9 mouse cellular contexts compared by ENCODE assay signal in genomic region chr11:20347548-20347947, GRCm38 (mm10). TPM values are rescaled to one million over a fixed set of nuclear protein-coding genes. Genes with fewer than 3 reads are reported as not detected.
DNase-seq lines count a peak whose midpoint lies in the region; ATAC-seq and TF ChIP-seq lines count a peak whose summit lies in the region.
"Had no signal": no experiment of that assay in that cellular context is flagged by ENCODE, and none has a peak within 500 bp of the region (broad histone marks: within the 10 kb centered on the region; RNA-seq: fewer than 3 reads in every experiment).

No protein-coding gene starts in this region.

- WGBS in forebrain, embryonic 15.5 days, result 46% methylated on average over 6 of the region's 6 CpGs
- 91% methylated on average over 6 of the region's 6 CpGs for WGBS in forebrain, embryonic 10.5 days
- WGBS in heart, postnatal 0 days, result 20% methylated on average over 6 of the region's 6 CpGs

- H3K9ac ChIP-seq in forebrain, embryonic 15.5 days (replicated peaks), result no peak overlapping the region
- no peak overlapping the region for H3K9ac ChIP-seq in heart, postnatal 0 days (replicated peaks; ENCODE audit: low read depth, low read length)
- H3K9ac ChIP-seq: liver, embryonic 15.5 days had no signal

- no peak for DNase-seq in forebrain, embryonic 10.5 days (ENCODE audit: extremely low spot score, low spot score)
- DNase-seq in Patski (ENCODE audit: low read depth, low spot score), result peak; percentile 81
- peak; percentile 89 to 95 for DNase-seq in cerebellum, postnatal 36 days
- DNase-seq in heart, postnatal 0 days (ENCODE audit: low spot score), result peak; percentile 73
- peak; percentile 59 to 80 for DNase-seq in left cerebral cortex, adult 9 months (ENCODE audit: low spot score in 2 of 2)
- DNase-seq in testis, postnatal 14 days (ENCODE audit: low spot score), result peak; percentile 60
- no peak for DNase-seq in thymus, postnatal 10 days (ENCODE audit: low spot score in 2 of 2)

- H3K4me3 ChIP-seq in forebrain, embryonic 15.5 days, result no peak overlapping the region
- no peak overlapping the region for H3K4me3 ChIP-seq in forebrain, embryonic 10.5 days
- H3K4me3 ChIP-seq in heart, postnatal 0 days (ENCODE audit: low read depth, low read length), result no peak overlapping the region
- H3K4me3 ChIP-seq: liver, embryonic 15.5 days had no signal

- POLR2A ChIA-PET in Patski (lab: Charles Lee), result no interaction called here

- no peaks in the 10 kb centered on the region for H3K9me3 ChIP-seq in forebrain, embryonic 15.5 days
- H3K9me3 ChIP-seq in forebrain, embryonic 10.5 days, result no peaks in the 10 kb centered on the region
- H3K9me3 ChIP-seq in heart, postnatal 0 days (replicated peaks; ENCODE audit: control insufficient read depth, low read length), result no peaks in the 10 kb centered on the region
- H3K9me3 ChIP-seq: liver, embryonic 15.5 days had no signal

- no peaks in the 10 kb centered on the region for H3K27me3 ChIP-seq in forebrain, embryonic 15.5 days
- H3K27me3 ChIP-seq in forebrain, embryonic 10.5 days (ENCODE audit: poor library complexity, severe bottlenecking), result no peaks in the 10 kb centered on the region
- no peaks in the 10 kb centered on the region for H3K27me3 ChIP-seq in Patski
- no peaks in the 10 kb centered on the region for H3K27me3 ChIP-seq in heart, postnatal 0 days (ENCODE audit: control insufficient read depth, insufficient read depth, low read length)
- H3K27me3 ChIP-seq: liver, embryonic 15.5 days had no signal

- peak; percentile 89 for ATAC-seq in forebrain, embryonic 15.5 days (replicated peaks)
- peak; percentile 97 for ATAC-seq in Patski
- ATAC-seq in heart, postnatal 0 days (ENCODE audit: insufficient read depth, low read depth), result peak; percentile 85

- TF ChIP-seq EP300 in heart, postnatal 0 days (IDR thresholded peaks at IDR 0.05; ENCODE audit: low read depth), result peak; percentile 76

- in situ Hi-C loops in Patski (cut with MboI; ENCODE audit: low pct_unique_long_range_greater_than_20kb), result no loop called here

- CTCF ChIA-PET in Patski (lab: Charles Lee), result interaction anchor here (1.7 to 4.2 kb wide), 3 partner anchors 10 to 15 kb away, joined by 4 to 31 read pairs (median 7); partner anchors contain the start of gene Slc1a4

- no peak overlapping the region for H3K4me2 ChIP-seq in forebrain, embryonic 15.5 days (replicated peaks)
- no peak overlapping the region for H3K4me2 ChIP-seq in heart, postnatal 0 days (ENCODE audit: low read depth, low read length)
- H3K4me2 ChIP-seq: liver, embryonic 15.5 days had no signal

- H3K36me3 ChIP-seq in forebrain, embryonic 15.5 days, result no peaks in the 10 kb centered on the region
- H3K36me3 ChIP-seq in forebrain, embryonic 10.5 days (replicated peaks), result no peaks in the 10 kb centered on the region
- H3K36me3 ChIP-seq in heart, postnatal 0 days (replicated peaks; ENCODE audit: control insufficient read depth, insufficient read depth, low read length), result no peaks in the 10 kb centered on the region
- H3K36me3 ChIP-seq: liver, embryonic 15.5 days had no signal

- H3K4me1 ChIP-seq in forebrain, embryonic 15.5 days, result peaks cover 7% of the 10 kb centered on the region; the same call in 1 of the 2 replicates
- H3K4me1 ChIP-seq in forebrain, embryonic 10.5 days, result no peaks in the 10 kb centered on the region
- no peaks in the 10 kb centered on the region for H3K4me1 ChIP-seq in heart, postnatal 0 days (ENCODE audit: control insufficient read depth, insufficient read depth)
- H3K4me1 ChIP-seq: liver, embryonic 15.5 days had no signal

- H3K27ac ChIP-seq in forebrain, embryonic 15.5 days (replicated peaks), result peak overlapping the region; percentile 17
- no peak overlapping the region for H3K27ac ChIP-seq in forebrain, embryonic 10.5 days
- peak overlapping the region; percentile 44 for H3K27ac ChIP-seq in heart, postnatal 0 days (ENCODE audit: low read depth)
- H3K27ac ChIP-seq: liver, embryonic 15.5 days had no signal

- no peak for TF ChIP-seq CTCF in Patski (IDR thresholded peaks at IDR 0.05)
- no peak for TF ChIP-seq CTCF in heart, postnatal 0 days (IDR thresholded peaks at IDR 0.05; ENCODE audit: low read depth)

RNA-seq across cellular contexts. Expression of gene Slc1a4, which starts 15.0 kb away (rescaled TPM):
- 43.8 and 46.7 TPM in 2 replicates for polyA plus RNA-seq in forebrain, embryonic 15.5 days (2015; fragmentation: Nextera tagmentation; extraction: Ambion mirVana)
- 19.5 TPM in 2 replicates for polyA plus RNA-seq in forebrain, embryonic 10.5 days (2016; fragmentation: Nextera tagmentation; extraction: Ambion mirVana)
- polyA plus RNA-seq in Patski (2021), result 20.2 TPM
- total RNA-seq in heart, postnatal 0 days (2014; rRNA removed; ENCODE audit: low replicate concordance), result 6.4 and 11.0 TPM in 2 replicates
- polyA plus RNA-seq in heart, postnatal 0 days (2015; fragmentation: Nextera tagmentation; extraction: Ambion mirVana), result 2.4 and 2.7 TPM in 2 replicates

Comparison
In these comparisons a context has a peak if more than half of its experiments do, and no peak if none do; other contexts are left out.
1. DNase-seq: peak in Patski (single experiment), cerebellum, postnatal 36 days (2 of 2), heart, postnatal 0 days (single experiment), left cerebral cortex, adult 9 months (2 of 2) and testis, postnatal 14 days (single experiment); none in forebrain, embryonic 10.5 days (single experiment) and thymus, postnatal 10 days (0 of 2).
2. Peak in every context shown above with its lines, with median percentiles within 50 percentile points of each other: ATAC-seq.